Mouse (Mus musculus) myocyte (in vitro differentiated cells): ENCODE data around the gene Ltk. TPM values are rescaled to one million over a fixed set of nuclear protein-coding genes. Genes with fewer than 3 reads are reported as not detected.

Experiments
- H3K27me3 ChIP-seq: one replicate; pipeline ENCODE4 v1.6.1; 2011; ENCODE audit not compliant: control insufficient read depth, insufficient read depth, insufficient read length
- H3K36me3 ChIP-seq: one replicate; pipeline ENCODE4 v1.6.1; 2011; ENCODE audit not compliant: control insufficient read depth, insufficient read depth
- H3K4me2 ChIP-seq: one replicate; pipeline ENCODE4 v1.6.1; 2011; ENCODE audit warnings: low read depth, control low read depth
- H3K4me3 ChIP-seq: one replicate; pipeline ENCODE4 v1.5.1; 2011; ENCODE audit warnings: mild to moderate bottlenecking, control low read depth, moderate library complexity
- H3K79me2 ChIP-seq: one replicate; pipeline ENCODE4 v1.6.1; 2011; ENCODE audit not compliant: control insufficient read depth, insufficient read depth
- H3ac ChIP-seq: one replicate; pipeline ENCODE4 v1.6.1; 2011; ENCODE audit not compliant: control insufficient read depth, insufficient read length
- CEBPB ChIP-seq: IDR thresholded peaks from 2 replicates; pipeline ENCODE4 v1.6.1; 2011; ENCODE audit warnings: mild to moderate bottlenecking, moderate library complexity; ENCODE audit not compliant: poor library complexity, insufficient read depth, severe bottlenecking
- E2F4 ChIP-seq: IDR thresholded peaks from one replicate; pipeline ENCODE4 v1.6.1; 2011; ENCODE audit warnings: mild to moderate bottlenecking, control low read depth, moderate library complexity; ENCODE audit not compliant: insufficient read depth
- MAX ChIP-seq: IDR thresholded peaks from one replicate; pipeline ENCODE4 v1.6.1; 2011; ENCODE audit warnings: low read depth, mild to moderate bottlenecking, control low read depth
- MYOD1 ChIP-seq, 3 experiments: IDR thresholded peaks; one replicate each; pipeline ENCODE4 v1.6.1; 2011; ENCODE audit warnings: control low read depth in 2 of 3, low read depth in 2 of 3, mild to moderate bottlenecking in 2 of 3, moderate library complexity in 1 of 3; ENCODE audit not compliant: insufficient read length in 2 of 3, control insufficient read depth in 1 of 3
- MYOG ChIP-seq, 3 experiments: IDR thresholded peaks; one replicate each; pipeline ENCODE4 v1.6.1; 2011; ENCODE audit warnings: control low read depth in 2 of 3, low read depth in 2 of 3, mild to moderate bottlenecking in 2 of 3; ENCODE audit not compliant: insufficient read length in 2 of 3, control insufficient read depth in 1 of 3, insufficient read depth in 1 of 3
- POLR2A ChIP-seq: IDR thresholded peaks from one replicate; pipeline ENCODE4 v1.6.1; 2011; ENCODE audit warnings: low read depth, mild to moderate bottlenecking, control low read depth, moderate library complexity; ENCODE audit not compliant: insufficient read length
- POLR2AphosphoS2 ChIP-seq: IDR thresholded peaks from one replicate; pipeline ENCODE4 v1.6.1; 2011; ENCODE audit warnings: low read depth, control low read depth; ENCODE audit not compliant: insufficient read length
- REST ChIP-seq: IDR thresholded peaks from one replicate; pipeline ENCODE4 v1.6.1; 2011; ENCODE audit warnings: mild to moderate bottlenecking, control low read depth, moderate library complexity; ENCODE audit not compliant: insufficient read depth, insufficient read length
- SRF ChIP-seq: IDR thresholded peaks from one replicate; pipeline ENCODE4 v1.6.1; 2011; ENCODE audit warnings: low read depth; ENCODE audit not compliant: control insufficient read depth, insufficient read length
- TCF12 ChIP-seq: IDR thresholded peaks from one replicate; pipeline ENCODE4 v1.6.1; 2011; ENCODE audit warnings: mild to moderate bottlenecking, control low read depth; ENCODE audit not compliant: poor library complexity, insufficient read depth, severe bottlenecking
- TCF3 ChIP-seq: IDR thresholded peaks from one replicate; pipeline ENCODE4 v1.6.1; 2011; ENCODE audit warnings: low read depth, control low read depth; ENCODE audit not compliant: insufficient read length
- USF1 ChIP-seq: IDR thresholded peaks from one replicate; pipeline ENCODE4 v1.6.1; 2011; ENCODE audit warnings: low read depth, mild to moderate bottlenecking, control low read depth, moderate library complexity
- polyA plus RNA-seq: library from polyadenylated mRNA; unstranded; fragments of >200 nt; fragmentation: generic; extraction: Trizol; gene quantifications from one replicate; pipeline ENCODE4 v1.2.1, GENCODE M21; 2012; ENCODE audit warnings: missing spikeins

Gene Ltk
- polyA plus RNA-seq, 1 experiment = not detected

DNA sequence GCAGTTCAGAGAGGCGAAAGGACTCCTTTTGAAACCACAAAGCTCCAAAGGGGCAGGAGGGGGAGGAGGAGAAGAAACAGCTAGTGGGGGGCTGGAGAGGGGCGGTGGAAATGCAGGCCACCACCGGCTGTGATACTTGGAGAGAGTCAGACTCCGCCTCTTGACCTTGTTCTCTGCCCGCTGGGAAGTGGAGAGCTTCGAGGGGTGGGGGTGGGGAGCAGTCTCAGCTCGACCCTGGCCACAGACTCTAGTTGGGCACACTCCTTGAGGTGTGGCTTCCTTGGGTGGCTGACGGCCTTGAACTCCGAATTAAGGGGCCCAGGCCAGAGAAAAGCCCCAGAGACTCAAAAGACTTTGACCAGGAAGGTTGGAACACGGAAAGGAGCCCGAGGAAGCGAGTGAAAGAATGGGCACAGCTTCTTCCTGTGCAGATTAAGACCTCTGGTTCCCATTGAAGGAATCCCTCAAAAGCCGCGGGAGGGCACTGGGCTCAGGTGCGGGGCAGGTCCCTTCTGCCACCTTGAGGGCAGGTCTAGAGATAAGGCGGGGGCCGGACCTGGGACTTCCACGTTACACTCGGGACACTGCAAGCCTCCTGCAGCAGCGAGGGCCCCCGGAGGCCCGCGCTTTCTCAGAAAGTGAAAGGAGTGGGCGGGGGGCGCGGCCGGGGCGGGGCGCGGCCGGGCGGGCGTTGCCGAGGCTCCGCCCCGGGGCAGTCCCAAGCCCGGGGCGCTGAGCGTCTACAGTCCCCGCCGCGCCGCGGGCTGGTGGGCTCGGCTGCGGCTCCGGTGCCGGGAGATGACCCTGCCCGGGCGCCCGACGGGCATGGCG, 18.4 kb downstream of the Ltk start, which contains the start of gene Itpka:
Gene Itpka (plus strand): TSS at position 757 of the 831 bp plus-strand sequence.
- Histone ChIP-seq H3K4me3 (peak within 1 kb of the TSS; percentile 25), H3K4me2 (peak within 1 kb of the TSS; percentile 92), H3ac (peak within 1 kb of the TSS; percentile 1), H3K27me3 (peaks cover 6% of the 10 kb centered on the region), H3K36me3 (no peaks in the 10 kb centered on the region), H3K79me2 (no peaks in the 10 kb centered on the region)
- TF ChIP-seq POLR2A = peak; percentile 23
- TF ChIP-seq MYOD1 (IDR thresholded peaks at IDR 0.05; ENCODE audit: control insufficient read depth in 1 of 3, insufficient read length in 2 of 3, low read depth in 2 of 3) = no peak

DNA sequence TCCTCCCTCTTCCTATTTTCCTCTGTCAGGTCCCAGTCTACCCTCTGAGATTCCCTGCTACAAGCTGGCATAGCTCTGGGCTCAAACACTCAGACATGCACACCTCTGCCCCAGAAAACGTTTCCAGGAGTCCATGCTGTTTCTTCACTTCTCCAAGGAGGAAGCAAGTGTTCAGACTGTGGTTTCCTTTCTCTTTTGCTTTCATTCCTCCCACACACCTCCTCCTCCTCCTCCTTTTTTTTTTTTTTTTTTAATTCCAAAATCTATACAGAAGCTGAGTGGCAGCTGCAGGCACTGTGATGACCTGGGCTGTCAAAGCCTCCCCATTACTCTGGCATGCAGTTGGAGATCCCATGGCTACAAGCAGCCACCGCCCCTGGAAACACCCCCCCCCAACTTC, 19.7 kb downstream of the Ltk start:
- Histone ChIP-seq H3K27me3 (peaks cover 6% of the 10 kb centered on the region), H3K79me2 (no peaks in the 10 kb centered on the region), H3K4me3 (no peak overlapping the region), H3K36me3 (no peaks in the 10 kb centered on the region), H3K4me2 (no peak overlapping the region), H3ac (no peak overlapping the region)
- no peak for TF ChIP-seq TCF3
- no peak for TF ChIP-seq REST
- no peak for TF ChIP-seq TCF12
- no peak for TF ChIP-seq MYOD1 (IDR thresholded peaks at IDR 0.05; ENCODE audit: control insufficient read depth in 1 of 3, insufficient read length in 2 of 3, low read depth in 2 of 3)
- no peak for TF ChIP-seq CEBPB
- no peak for TF ChIP-seq E2F4
- no peak for TF ChIP-seq USF1
- TF ChIP-seq MYOG (IDR thresholded peaks at IDR 0.05; ENCODE audit: control insufficient read depth in 1 of 3, insufficient read depth in 1 of 3, insufficient read length in 2 of 3, low read depth in 2 of 3) = no peak
- no peak for TF ChIP-seq MAX

GRCm38 (mm10) chr2:119737124-119737523, 23.1 kb downstream of the Ltk start:
- no peak overlapping the region for H3ac ChIP-seq
- TF ChIP-seq TCF3 (no peak), USF1 (no peak)

DNA sequence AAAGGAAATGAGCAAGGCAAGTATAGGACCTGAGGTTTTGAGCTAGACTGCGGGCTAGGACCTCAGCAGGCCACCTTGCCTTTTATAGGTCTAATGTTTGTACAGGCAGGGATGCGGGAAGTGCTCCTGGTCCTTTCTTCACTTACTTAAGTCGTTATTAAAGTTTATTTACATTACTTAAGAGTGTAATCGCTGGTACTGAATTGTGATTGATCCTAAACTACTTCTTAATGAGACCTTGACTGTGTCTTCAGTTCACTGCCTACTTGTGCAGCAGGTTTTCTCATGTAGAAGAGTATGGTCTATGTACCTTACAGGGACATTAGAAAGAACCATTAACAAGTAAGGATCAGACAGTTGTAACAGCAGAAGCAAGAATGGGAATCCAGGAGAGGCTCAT, 29.5 kb downstream of the Ltk start:
- peaks cover 5% of the 10 kb centered on the region for H3K36me3 ChIP-seq

More at GRCm38 (mm10) chr2:119737124-119737523, 23.1 kb downstream of the Ltk start:
- Histone ChIP-seq H3K79me2 (no peaks in the 10 kb centered on the region), H3K27me3 (no peaks in the 10 kb centered on the region), H3K4me3 (no peak overlapping the region), H3K4me2 (no peak overlapping the region), H3K36me3 (peaks cover 5% of the 10 kb centered on the region)

GRCm38 (mm10) chr2:119727762-119728416, 32.3 kb downstream of the Ltk start:
- Histone ChIP-seq H3K4me3 (no peak overlapping the region), H3K79me2 (no peaks in the 10 kb centered on the region), H3ac (no peak overlapping the region), H3K36me3 (peaks cover 13% of the 10 kb centered on the region), H3K27me3 (no peaks in the 10 kb centered on the region), H3K4me2 (no peak overlapping the region)
- TF ChIP-seq POLR2A (no peak), MAX (no peak), MYOD1 (IDR thresholded peaks at IDR 0.05; ENCODE audit: control insufficient read depth in 1 of 3, insufficient read length in 2 of 3, low read depth in 2 of 3) (no peak), POLR2AphosphoS2 (no peak), REST (no peak), USF1 (no peak), E2F4 (no peak), CEBPB (no peak), MYOG (IDR thresholded peaks at IDR 0.05; ENCODE audit: control insufficient read depth in 1 of 3, insufficient read depth in 1 of 3, insufficient read length in 2 of 3, low read depth in 2 of 3) (no peak)

More for the DNA sequence above, 29.5 kb downstream of the Ltk start:
- Histone ChIP-seq H3K4me3 (no peak overlapping the region), H3K27me3 (no peaks in the 10 kb centered on the region), H3ac (no peak overlapping the region), H3K4me2 (no peak overlapping the region), H3K79me2 (no peaks in the 10 kb centered on the region)
- no peak for TF ChIP-seq POLR2A
- no peak for TF ChIP-seq MYOD1 (IDR thresholded peaks at IDR 0.05; ENCODE audit: control insufficient read depth in 1 of 3, insufficient read length in 2 of 3, low read depth in 2 of 3)
- TF ChIP-seq E2F4 = no peak
- TF ChIP-seq SRF = no peak
- no peak for TF ChIP-seq TCF12
- TF ChIP-seq CEBPB = no peak
- no peak for TF ChIP-seq MAX
- TF ChIP-seq REST = no peak
- TF ChIP-seq POLR2AphosphoS2 = no peak
- no peak for TF ChIP-seq USF1
- TF ChIP-seq TCF3 = no peak
- TF ChIP-seq MYOG (IDR thresholded peaks at IDR 0.05; ENCODE audit: control insufficient read depth in 1 of 3, insufficient read depth in 1 of 3, insufficient read length in 2 of 3, low read depth in 2 of 3) = no peak
